Mouse (Mus musculus): Measurements from ENCODE around the gene Gm37240.
"Not testable (repeated sequence)": the region's sequence is repeated elsewhere in the genome, so short reads cannot be mapped to it uniquely, and the experiment has no call there.

Gm37240 gene

GRCm38 (mm10) chr3:84562911-84563310 lies 1324.4 kb downstream of the Gm37240 start:
- in situ Hi-C loops (cut with MboI, MseI): not testable (repeated sequence)

- in situ Hi-C loops (cut with MboI, MseI): no loop called here
Observed at GRCm38 (mm10) chr3:84558301-84558700, 1329.0 kb downstream of the Gm37240 start.

- in situ Hi-C loops (cut with MboI, MseI): no loop called here
Observed at GRCm38 (mm10) chr3:84555780-84556179, 1331.5 kb downstream of the Gm37240 start.

- in situ Hi-C loops (cut with MboI, MseI): loop anchor here (10.0 kb wide), 1 partner anchor 372 kb away; the partner anchor contains the start of gene Gm6525
Observed at GRCm38 (mm10) chr3:84547177-84547576, 1340.1 kb downstream of the Gm37240 start.

- in situ Hi-C loops (cut with MboI, MseI): loop anchor here (5.0 to 10.0 kb wide), 3 partner anchors 200 to 368 kb away; partner anchors contain the start of gene Gm6525
Observed at GRCm38 (mm10) chr3:84542450-84542849, 1344.9 kb downstream of the Gm37240 start.

- in situ Hi-C loops (cut with MboI, MseI): loop anchor here (5.0 to 10.0 kb wide), 3 partner anchors 200 to 367 kb away; partner anchors contain the start of gene Gm6525
Observed at GRCm38 (mm10) chr3:84541881-84542280, 1345.4 kb downstream of the Gm37240 start.

- in situ Hi-C loops (cut with MboI, MseI): loop anchor here (5.0 to 10.0 kb wide), 3 partner anchors 198 to 366 kb away; partner anchors contain the start of gene Gm6525
Observed at GRCm38 (mm10) chr3:84540640-84541039, 1346.7 kb downstream of the Gm37240 start.

GRCm38 (mm10) chr3:84536987-84537386 lies 1350.3 kb downstream of the Gm37240 start:
- in situ Hi-C loops (cut with MboI, MseI): no loop called here

GRCm38 (mm10) chr3:84533227-84533626 lies 1354.1 kb downstream of the Gm37240 start:
- in situ Hi-C loops (cut with MboI, MseI): no loop called here

GRCm38 (mm10) chr3:84529021-84529420 lies 1358.3 kb downstream of the Gm37240 start:
- in situ Hi-C loops (cut with MboI, MseI): loop anchor here (10.0 kb wide), 1 partner anchor 174 kb away; no protein-coding TSS in a partner anchor

GRCm38 (mm10) chr3:84524952-84525351 lies 1362.4 kb downstream of the Gm37240 start:
- in situ Hi-C loops (cut with MboI, MseI): loop anchor here (10.0 kb wide), 1 partner anchor 170 kb away; no protein-coding TSS in a partner anchor

- in situ Hi-C loops (cut with MboI, MseI): no loop called here
Observed at GRCm38 (mm10) chr3:84516163-84516562, 1371.2 kb downstream of the Gm37240 start.

- in situ Hi-C loops (cut with MboI, MseI): no loop called here
Observed at GRCm38 (mm10) chr3:84512774-84513515, 1374.4 kb downstream of the Gm37240 start.

GRCm38 (mm10) chr3:84505193-84505592 lies 1382.1 kb downstream of the Gm37240 start:
- in situ Hi-C loops (cut with MboI, MseI): no loop called here

- in situ Hi-C loops (cut with MboI, MseI): no loop called here
Observed at GRCm38 (mm10) chr3:84504291-84504690, 1383.0 kb downstream of the Gm37240 start.

- in situ Hi-C loops (cut with MboI, MseI): no loop called here
Observed at GRCm38 (mm10) chr3:84502101-84502500, 1385.2 kb downstream of the Gm37240 start.

GRCm38 (mm10) chr3:84500491-84500890 lies 1386.8 kb downstream of the Gm37240 start:
- in situ Hi-C loops (cut with MboI, MseI): no loop called here

- in situ Hi-C loops (cut with MboI, MseI): no loop called here
Observed at GRCm38 (mm10) chr3:84497718-84498117, 1389.6 kb downstream of the Gm37240 start.

GRCm38 (mm10) chr3:84492657-84493056 lies 1394.7 kb downstream of the Gm37240 start:
- in situ Hi-C loops (cut with MboI, MseI): no loop called here

- in situ Hi-C loops (cut with MboI, MseI): no loop called here
Observed at GRCm38 (mm10) chr3:84492148-84492547, 1395.2 kb downstream of the Gm37240 start.

- in situ Hi-C loops (cut with MboI, MseI): loop anchor here (10.0 kb wide), 1 partner anchor 1966 kb away; no protein-coding TSS in a partner anchor
Observed at GRCm38 (mm10) chr3:84488716-84489115, 1398.6 kb downstream of the Gm37240 start.

- in situ Hi-C loops (cut with MboI, MseI): loop anchor here (10.0 kb wide), 1 partner anchor 1970 kb away; no protein-coding TSS in a partner anchor
Observed at GRCm38 (mm10) chr3:84484891-84485290, 1402.4 kb downstream of the Gm37240 start.

GRCm38 (mm10) chr3:84484333-84484732 lies 1403.0 kb downstream of the Gm37240 start:
- in situ Hi-C loops (cut with MboI, MseI): loop anchor here (10.0 kb wide), 1 partner anchor 1970 kb away; no protein-coding TSS in a partner anchor
